ENCODE assay signal across 10 mouse cellular contexts in the genomic region with DNA sequence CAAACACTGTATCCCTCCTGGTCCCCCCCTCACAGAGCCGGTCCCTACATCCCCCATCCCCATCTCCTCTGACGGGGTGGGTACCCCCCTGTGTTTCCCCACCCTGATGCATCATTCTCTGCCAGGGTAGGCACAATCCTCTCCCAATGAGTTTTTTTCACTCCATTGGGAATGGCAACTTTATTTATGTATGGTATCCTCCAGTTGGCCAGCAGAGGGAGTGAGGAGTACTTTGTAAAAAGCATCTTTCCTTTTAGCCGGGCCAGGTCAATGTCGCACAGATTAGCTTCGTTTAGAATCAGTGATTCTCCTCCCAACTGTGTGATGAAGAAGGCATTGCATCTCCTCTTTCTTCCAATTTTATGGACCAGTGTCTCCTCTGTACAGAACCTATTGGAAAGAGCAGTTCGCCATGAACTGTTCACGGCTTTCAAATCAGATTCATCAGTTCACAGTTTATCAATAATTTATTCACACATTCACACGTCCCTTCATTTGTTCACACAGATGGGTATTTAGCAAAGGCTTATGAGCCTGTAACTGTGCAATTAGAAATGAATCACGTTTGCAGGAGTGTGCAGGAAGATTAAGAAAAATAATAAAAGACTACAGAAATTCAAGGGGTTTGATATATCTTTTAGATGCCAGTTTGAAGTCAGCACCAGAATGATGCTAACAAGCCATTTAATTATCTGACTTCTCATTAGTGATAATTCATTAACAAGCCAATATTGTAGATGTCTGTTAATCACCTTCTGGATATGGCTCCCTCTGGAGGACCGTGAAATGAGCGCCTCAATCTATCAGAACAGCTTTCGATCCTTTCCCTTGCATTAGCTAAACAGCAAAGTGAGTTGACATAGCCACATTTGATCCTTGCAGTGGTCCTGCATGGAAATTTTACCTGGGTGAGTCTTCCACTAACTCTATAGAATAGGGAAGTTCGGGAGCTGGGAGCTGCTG.
DNase-seq lines count a peak whose midpoint lies in the region; ATAC-seq lines count a peak whose summit lies in the region.
"Had no signal": no experiment of that assay in that cellular context is flagged by ENCODE, and none has a peak within 500 bp of the region (broad histone marks: within the 10 kb centered on the region; RNA-seq: fewer than 3 reads in every experiment).

No protein-coding gene starts in this region.

- H3K9me3 ChIP-seq in forebrain, embryonic 15.5 days, result no peaks in the 10 kb centered on the region
- no peaks in the 10 kb centered on the region for H3K9me3 ChIP-seq in midbrain, embryonic 14.5 days (ENCODE audit: control insufficient read depth, low read length)
- H3K9me3 ChIP-seq: embryonic facial prominence, embryonic 13.5 days had no signal

- peak; percentile 88 for ATAC-seq in forebrain, embryonic 15.5 days (replicated peaks)
- ATAC-seq in midbrain, embryonic 14.5 days (ENCODE audit: low FRiP score, low TSS enrichment), result no peak; the same call in 1 of the 2 replicates

- H3K27ac ChIP-seq in forebrain, embryonic 15.5 days (replicated peaks), result no peak overlapping the region
- H3K27ac ChIP-seq in midbrain, embryonic 14.5 days (replicated peaks; ENCODE audit: low read depth, low read length), result no peak overlapping the region
- H3K27ac ChIP-seq: embryonic facial prominence, embryonic 13.5 days; liver, embryonic 14.5 days had no signal

- H3K4me2 ChIP-seq in forebrain, embryonic 15.5 days (replicated peaks), result peak overlapping the region; percentile 21; the same call in 1 of the 2 replicates
- no peak overlapping the region for H3K4me2 ChIP-seq in midbrain, embryonic 14.5 days (ENCODE audit: low read length)
- H3K4me2 ChIP-seq: embryonic facial prominence, embryonic 13.5 days had no signal

- DNase-seq in cerebellum, adult 18-20 months, result peak; percentile 4 to 9
- no peak for DNase-seq in cerebellum, adult 11-12 months
- DNase-seq in ES-CJ7 (ENCODE audit: low read depth, low spot score), result peak; percentile 51
- DNase-seq in layer of hippocampus, adult 9-10 months (ENCODE audit: low spot score), result peak; percentile 16
- DNase-seq in midbrain, embryonic 14.5 days, result peak; percentile 85
- DNase-seq in thymus, postnatal 0 days (ENCODE audit: low spot score), result no peak
- DNase-seq in ovary, postnatal 36 days (ENCODE audit: low spot score), result no peak

- H3K4me1 ChIP-seq in forebrain, embryonic 15.5 days, result no peaks in the 10 kb centered on the region
- H3K4me1 ChIP-seq in midbrain, embryonic 14.5 days (ENCODE audit: control insufficient read depth, insufficient read depth, low read length), result no peaks in the 10 kb centered on the region
- H3K4me1 ChIP-seq: embryonic facial prominence, embryonic 13.5 days had no signal

- 39% methylated on average over 13 of the region's 13 CpGs for WGBS in forebrain, embryonic 15.5 days
- 46% methylated on average over 13 of the region's 13 CpGs for WGBS in midbrain, embryonic 14.5 days

- H3K9ac ChIP-seq in forebrain, embryonic 15.5 days (replicated peaks), result no peak overlapping the region
- H3K9ac ChIP-seq in midbrain, embryonic 14.5 days (replicated peaks; ENCODE audit: low read length), result no peak overlapping the region
- H3K9ac ChIP-seq: embryonic facial prominence, embryonic 13.5 days; liver, embryonic 14.5 days had no signal

- H3K36me3 ChIP-seq in forebrain, embryonic 15.5 days, result no peaks in the 10 kb centered on the region
- no peaks in the 10 kb centered on the region for H3K36me3 ChIP-seq in midbrain, embryonic 14.5 days (ENCODE audit: control insufficient read depth, insufficient read depth, low read length)
- H3K36me3 ChIP-seq: embryonic facial prominence, embryonic 13.5 days had no signal

- H3K4me3 ChIP-seq in forebrain, embryonic 15.5 days, result 0 out of 2 replicates have a peak overlapping the region, but pooled peaks have one; percentile 11
- H3K4me3 ChIP-seq in midbrain, embryonic 14.5 days (replicated peaks; ENCODE audit: low read depth, low read length), result no peak overlapping the region
- H3K4me3 ChIP-seq: embryonic facial prominence, embryonic 13.5 days had no signal

- no peaks in the 10 kb centered on the region for H3K27me3 ChIP-seq in forebrain, embryonic 15.5 days
- H3K27me3 ChIP-seq in midbrain, embryonic 14.5 days (ENCODE audit: control insufficient read depth, insufficient read depth, low read length), result no peaks in the 10 kb centered on the region
- H3K27me3 ChIP-seq: embryonic facial prominence, embryonic 13.5 days had no signal

Comparison
In these comparisons a context has a peak if more than half of its experiments do, and no peak if none do; other contexts are left out.
1. DNase-seq: peak in cerebellum, adult 18-20 months (2 of 2), ES-CJ7 (single experiment), layer of hippocampus, adult 9-10 months (single experiment) and midbrain, embryonic 14.5 days (single experiment); none in cerebellum, adult 11-12 months (single experiment), thymus, postnatal 0 days (single experiment) and ovary, postnatal 36 days (single experiment).